Mouse (Mus musculus): Measurements from ENCODE around the gene Sord.

DNA sequence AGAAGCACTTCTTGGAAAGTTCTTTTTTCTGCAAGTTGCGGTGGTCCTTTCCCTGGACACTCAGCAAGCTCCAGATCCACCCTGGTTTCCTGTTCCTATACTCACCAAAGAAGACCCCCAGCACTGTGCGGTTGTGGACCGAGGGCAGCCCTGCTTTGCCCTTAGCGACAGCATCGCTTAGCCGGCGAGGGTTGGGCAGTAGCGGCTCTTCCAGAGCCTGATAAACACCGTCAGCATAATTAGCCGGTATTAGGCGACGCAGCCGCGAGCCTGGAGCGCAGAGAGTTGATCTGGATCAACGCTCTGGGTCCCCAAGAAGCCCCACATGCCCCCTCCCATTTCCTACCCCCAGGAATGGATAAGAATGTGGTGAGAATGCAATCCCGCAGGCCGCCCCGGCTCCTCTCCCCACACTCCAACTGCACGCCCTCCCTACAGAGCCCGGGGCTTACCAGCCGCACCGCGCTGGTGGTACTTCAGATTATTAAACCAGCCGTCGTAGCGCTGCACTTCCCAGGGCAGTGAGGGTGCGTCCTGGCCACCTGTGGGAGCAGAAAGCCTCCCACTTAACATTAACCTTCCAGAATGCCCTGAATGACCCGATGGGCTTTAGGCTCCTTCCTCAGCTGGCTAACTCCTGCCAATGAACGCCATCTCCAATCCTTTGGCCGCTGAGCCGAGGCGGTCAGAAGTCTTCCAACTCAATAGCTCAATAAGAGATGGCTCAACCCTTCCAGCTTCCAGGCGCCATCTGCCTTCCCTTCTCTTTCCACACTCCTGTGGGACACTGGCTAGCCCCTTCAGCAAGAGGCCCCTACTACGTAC, 62.9 kb downstream of the Sord start:
- TF ChIP-seq EP300 (IDR thresholded peaks at IDR 0.05; ENCODE audit: low read depth) = no peak
- TF ChIP-seq CTCF (IDR thresholded peaks at IDR 0.05; ENCODE audit: low read depth) = no peak
